Mouse (Mus musculus): Measurements from ENCODE around the gene Cdkn2d.

The Cdkn2d gene

GRCm38 (mm10) chr9:21244428-21245112 lies 46.6 kb downstream of the Cdkn2d start:
- peak in 1 of 2 experiments; percentile 52 for DNase-seq (ENCODE audit: low spot score in 2 of 2)

- DNase-seq (ENCODE audit: low spot score in 2 of 2): no peak
Observed at GRCm38 (mm10) chr9:21243826-21244427, 47.3 kb downstream of the Cdkn2d start.

- peak; percentile 86 to 89 for DNase-seq (ENCODE audit: low spot score in 2 of 2)
Observed at GRCm38 (mm10) chr9:21241343-21241742, 49.9 kb downstream of the Cdkn2d start.

- DNase-seq (ENCODE audit: low spot score in 2 of 2): no peak
Observed at GRCm38 (mm10) chr9:21239465-21239848, 51.8 kb downstream of the Cdkn2d start.

GRCm38 (mm10) chr9:21238733-21239464 lies 52.3 kb downstream of the Cdkn2d start, which contains the start of gene Keap1:
TSS of gene Keap1 (minus strand) at chr9:21239361.
- DNase-seq (ENCODE audit: low spot score in 2 of 2): peak; percentile 61 to 75

Measured in right cerebral cortex, adult 2 months (tissue).